Mouse (Mus musculus) CH12.LX (cell line): ENCODE data around the gene Kif21b. TPM values are rescaled to one million over a fixed set of nuclear protein-coding genes. Genes with fewer than 3 reads are reported as not detected.

Experiments
- DNase-seq: peaks from one replicate; pipeline ENCODE4 v3.0.0-alpha.2; 2013; ENCODE audit errors: extremely low read depth
- H3K27ac ChIP-seq: 2 replicates; pipeline ENCODE4 v1.5.1; 2012; ENCODE audit warnings: low read depth, mild to moderate bottlenecking, control low read depth, moderate library complexity; ENCODE audit not compliant: insufficient read depth
- H3K27me3 ChIP-seq: replicated peaks from 2 replicates; pipeline ENCODE3; 2012; ENCODE audit warnings: inconsistent platforms
- H3K36me3 ChIP-seq, 2 experiments: replicated peaks in 1 of 2; 2 replicates each; pipeline versions ENCODE3 to v1.6.1; 2012; ENCODE audit warnings: inconsistent platforms in 1 of 2, low read length in 1 of 2, mild to moderate bottlenecking in 1 of 2, mixed read lengths in 1 of 2, moderate library complexity in 1 of 2; ENCODE audit not compliant: control insufficient read depth in 1 of 2, insufficient read depth in 1 of 2
- H3K4me1 ChIP-seq, 2 experiments: 2 replicates each; pipeline ENCODE4 v1.6.1; 2012; ENCODE audit warnings: inconsistent platforms in 1 of 2, moderate library complexity in 1 of 2; ENCODE audit not compliant: insufficient read depth in 2 of 2, control insufficient read depth in 1 of 2
- H3K4me2 ChIP-seq: 2 replicates; pipeline ENCODE4 v1.6.1; 2012; ENCODE audit warnings: low read depth, mild to moderate bottlenecking, control low read depth; ENCODE audit not compliant: poor library complexity, insufficient read depth, severe bottlenecking
- H3K4me3 ChIP-seq, 3 experiments: fragments of 150-350 bp in 1 of 3; sonication (generic) in 1 of 3; replicated peaks in 1 of 3; 2 replicates each; pipeline versions ENCODE3 to v1.5.1; 2011 to 2012; ENCODE audit warnings: low read depth in 2 of 3, low read length in 2 of 3, mild to moderate bottlenecking in 2 of 3, moderate library complexity in 2 of 3, control low read depth in 1 of 3, improper control_type of control experiment in 1 of 3, inconsistent platforms in 1 of 3, mixed read lengths in 1 of 3; ENCODE audit not compliant: poor library complexity in 1 of 3
- H3K79me2 ChIP-seq: replicated peaks from 2 replicates; pipeline ENCODE4 v1.6.1; 2012; ENCODE audit warnings: mild to moderate bottlenecking, moderate library complexity; ENCODE audit not compliant: control insufficient read depth, poor library complexity, insufficient read depth, severe bottlenecking; ENCODE audit errors: extremely low read depth
- H3K9ac ChIP-seq: 2 replicates; pipeline ENCODE4 v1.6.1; 2012; ENCODE audit warnings: low read depth, mild to moderate bottlenecking, control low read depth, moderate library complexity; ENCODE audit not compliant: insufficient read depth
- H3K9me3 ChIP-seq: replicated peaks from 2 replicates; pipeline ENCODE3; 2012; ENCODE audit warnings: low read length, inconsistent platforms, mixed read lengths
- BHLHE40 ChIP-seq: IDR thresholded peaks from 2 replicates; pipeline ENCODE4 v1.6.1; 2011; ENCODE audit warnings: mild to moderate bottlenecking, low read depth, low read length, improper control_type of control experiment
- CHD1 ChIP-seq: IDR thresholded peaks from 2 replicates; pipeline ENCODE4 v1.6.1; 2012; ENCODE audit warnings: low read depth, low read length, improper control_type of control experiment, inconsistent platforms
- ELF1 ChIP-seq: IDR thresholded peaks from 2 replicates; pipeline ENCODE4 v1.6.1; 2014; ENCODE audit warnings: low read depth, mild to moderate bottlenecking, inconsistent platforms, low read length, improper control_type of control experiment
- ETS1 ChIP-seq: conservative IDR thresholded peaks from 2 replicates; pipeline ENCODE4 v1.6.1; 2012; ENCODE audit warnings: low read depth, mild to moderate bottlenecking, inconsistent platforms, low read length, improper control_type of control experiment, moderate library complexity
- HCFC1 ChIP-seq: IDR thresholded peaks from 2 replicates; pipeline ENCODE4 v1.6.1; 2012; ENCODE audit warnings: low read depth, mild to moderate bottlenecking, inconsistent platforms, low read length, improper control_type of control experiment
- IRF4 ChIP-seq: IDR thresholded peaks from 2 replicates; pipeline ENCODE4 v1.6.1; 2014; ENCODE audit warnings: low read depth, mild to moderate bottlenecking, inconsistent platforms, low read length, improper control_type of control experiment
- MEF2A ChIP-seq: IDR thresholded peaks from 2 replicates; pipeline ENCODE4 v1.6.1; 2014; ENCODE audit warnings: low read depth, mild to moderate bottlenecking, inconsistent platforms, low read length, improper control_type of control experiment, borderline replicate concordance
- MXI1 ChIP-seq: IDR thresholded peaks from 2 replicates; pipeline ENCODE4 v1.6.1; 2011; ENCODE audit warnings: mild to moderate bottlenecking, low read depth, low read length, improper control_type of control experiment
- MYC ChIP-seq: IDR thresholded peaks from 2 replicates; pipeline ENCODE4 v1.6.1; 2011; ENCODE audit warnings: low read depth, mild to moderate bottlenecking, improper control_type of control experiment, low read length
- NELFE ChIP-seq: IDR thresholded peaks from 2 replicates; pipeline ENCODE4 v1.6.1; 2011; ENCODE audit warnings: low read depth, low read length, improper control_type of control experiment
- NRF1 ChIP-seq: IDR thresholded peaks from 2 replicates; pipeline ENCODE4 v1.6.1; 2014; ENCODE audit warnings: low read depth, mild to moderate bottlenecking, inconsistent platforms, low read length, improper control_type of control experiment, moderate library complexity
- PAX5 ChIP-seq: IDR thresholded peaks from 2 replicates; pipeline ENCODE4 v1.6.1; 2012; ENCODE audit warnings: low read length, inconsistent platforms, mixed read lengths
- RAD21 ChIP-seq: IDR thresholded peaks from 2 replicates; pipeline ENCODE4 v1.6.1; 2011; ENCODE audit warnings: low read depth, mild to moderate bottlenecking, low read length, improper control_type of control experiment, moderate library complexity
- SIN3A ChIP-seq: IDR thresholded peaks from 2 replicates; pipeline ENCODE4 v1.6.1; 2012; ENCODE audit warnings: low read length, improper control_type of control experiment, inconsistent platforms
- SMC3 ChIP-seq: IDR thresholded peaks from 2 replicates; pipeline ENCODE4 v1.6.1; 2011; ENCODE audit warnings: low read depth, low read length, improper control_type of control experiment
- UBTF ChIP-seq: IDR thresholded peaks from 2 replicates; pipeline ENCODE4 v1.6.1; 2012; ENCODE audit warnings: low read depth, mild to moderate bottlenecking, inconsistent platforms, low read length, improper control_type of control experiment, moderate library complexity
- USF1 ChIP-seq: IDR thresholded peaks from 2 replicates; pipeline ENCODE4 v1.6.1; 2014; ENCODE audit warnings: low read depth, mild to moderate bottlenecking, inconsistent platforms, low read length, improper control_type of control experiment
- USF2 ChIP-seq: conservative IDR thresholded peaks from 2 replicates; pipeline ENCODE4 v1.6.1; 2011; ENCODE audit warnings: low read depth, low read length, improper control_type of control experiment
- ZKSCAN1 ChIP-seq: IDR thresholded peaks from 2 replicates; pipeline ENCODE4 v1.6.1; 2012; ENCODE audit warnings: low read depth, inconsistent platforms, low read length, improper control_type of control experiment, borderline replicate concordance
- dilution Hi-C: fragments of 300-500 bp; cut with MboI; formaldehyde crosslinking; loops from 2 replicates; pipeline ENCODE4 v1.14.3; 2020; ENCODE audit warnings: low sequenced_read_pairs; ENCODE audit not compliant: extremely low pct_unique_long_range_greater_than_20kb, extremely low pct_ligation_motif_present
- in situ Hi-C: fragments of 300-500 bp; cut with MboI; formaldehyde crosslinking; loops from 3 replicates; pipeline ENCODE4 v1.14.3; 2019; ENCODE audit warnings: low sequenced_read_pairs, low pct_ligation_motif_present, low pct_unique_long_range_greater_than_20kb, mixed read lengths
- polyA plus RNA-seq: library from polyadenylated mRNA; unstranded; fragments of >175 nt; gene quantifications from 2 replicates; pipeline ENCODE4 v1.2.1, GENCODE M21; 2012; ENCODE audit warnings: low read depth; ENCODE audit not compliant: insufficient read length
- total RNA-seq, 2 experiments: library from RNA; depleted of rRNA; stranded (reverse); fragments of 300-350 nt in 1 of 2; fragments of >200 nt in 1 of 2; gene quantifications; 2 replicates each; pipeline ENCODE4 v1.2.3; 2012 to 2014

The Kif21b gene
- total and polyA plus RNA-seq, 3 experiments = 7.3 to 32.4 (median 26.2) TPM

DNA sequence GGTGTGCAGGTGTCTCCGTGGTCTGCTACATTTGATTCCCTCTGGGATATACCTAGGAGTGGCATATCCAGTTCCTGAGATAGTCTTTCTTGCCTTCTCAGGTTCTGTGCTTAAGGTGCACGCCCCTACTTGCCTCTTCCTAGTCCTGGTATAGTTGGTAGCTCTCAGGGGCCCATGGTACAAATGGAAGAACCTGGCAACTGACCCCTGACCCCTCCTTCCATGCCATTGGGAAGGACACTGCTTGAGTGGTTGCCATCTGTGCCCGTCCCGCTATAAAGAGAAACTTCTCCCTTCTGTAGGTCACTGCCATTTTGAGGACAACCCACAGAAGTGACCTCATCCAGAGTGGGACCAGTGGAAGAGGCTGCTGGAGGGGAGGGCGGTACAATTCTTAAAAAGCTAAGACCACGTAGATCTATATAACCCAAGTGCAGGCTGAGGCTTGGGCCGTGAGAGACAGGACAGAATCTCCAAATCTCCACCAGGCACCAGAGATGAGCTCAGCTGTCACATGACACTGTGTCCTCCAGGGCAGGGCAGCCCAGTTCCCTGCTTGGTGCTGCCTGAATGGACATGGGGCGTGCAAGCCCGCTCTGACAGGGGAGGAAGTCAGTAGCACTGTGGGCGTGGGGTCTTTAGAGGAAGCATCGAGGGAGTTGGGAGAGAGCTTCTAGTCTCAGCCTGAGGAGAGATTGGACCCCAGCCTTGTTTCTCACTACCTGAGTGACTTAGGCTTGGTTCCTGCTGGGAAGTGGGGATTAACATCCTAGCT, 10.2 kb downstream of the Kif21b start:
- dilution Hi-C loops = no loop called here
- in situ Hi-C loops = no loop called here
- Histone ChIP-seq H3K79me2 (peaks cover 29% of the 10 kb centered on the region), H3K4me2 (no peak overlapping the region), H3K9ac (0 out of 2 replicates have a peak overlapping the region, but pooled peaks have one; percentile 3), H3K36me3 (peaks cover 19 to 37% of the 10 kb centered on the region in 2 experiments), H3K9me3 (no peaks in the 10 kb centered on the region), H3K27me3 (no peaks in the 10 kb centered on the region), H3K4me1 (peaks cover 45 to 72% of the 10 kb centered on the region in 2 experiments), H3K4me3 (peak overlapping the region in 1 of 3 experiments; percentile 29), H3K27ac (0 out of 2 replicates have a peak overlapping the region, but pooled peaks have one; percentile 4)
- no peak for DNase-seq
- peak; percentile 30; the same call in 1 of the 2 replicates for TF ChIP-seq USF1
- no peak for TF ChIP-seq ETS1
- TF ChIP-seq NRF1 = no peak

- H3K9me3 ChIP-seq = no peaks in the 10 kb centered on the region
- peaks cover 27 to 45% of the 10 kb centered on the region in 2 experiments for H3K36me3 ChIP-seq
- peak overlapping the region; percentile 45; the same call in 1 of the 2 replicates for H3K27ac ChIP-seq
- in situ Hi-C loops = no loop called here
- H3K27me3 ChIP-seq = no peaks in the 10 kb centered on the region
- H3K4me2 ChIP-seq = no peak overlapping the region
- H3K79me2 ChIP-seq = peaks cover 29% of the 10 kb centered on the region
- dilution Hi-C loops = no loop called here
- TF ChIP-seq USF2 = no peak
- TF ChIP-seq MYC = no peak
- TF ChIP-seq MEF2A = no peak
- no peak for TF ChIP-seq SIN3A
- no peak for TF ChIP-seq BHLHE40
- TF ChIP-seq ELF1 = no peak
- TF ChIP-seq SMC3 = no peak
- no peak for TF ChIP-seq NELFE
- TF ChIP-seq HCFC1 = no peak
- no peak for TF ChIP-seq IRF4
- no peak for TF ChIP-seq MXI1
- TF ChIP-seq PAX5 = no peak
- TF ChIP-seq CHD1 = no peak
- TF ChIP-seq ZKSCAN1 = no peak
- no peak for TF ChIP-seq RAD21
- TF ChIP-seq UBTF = no peak
- no peak for TF ChIP-seq NRF1
- H3K9ac ChIP-seq = no peak overlapping the region
- H3K4me1 ChIP-seq = peaks cover 41 to 62% of the 10 kb centered on the region in 2 experiments
- DNase-seq = no peak
- H3K4me3 ChIP-seq = peak overlapping the region in 1 of 3 experiments; percentile 7
Measured at GRCm38 (mm10) chr1:136142336-136142735, 11.1 kb downstream of the Kif21b start.
